Comparison of ENCODE assay signal across 25 mouse cellular contexts in the genomic region with DNA sequence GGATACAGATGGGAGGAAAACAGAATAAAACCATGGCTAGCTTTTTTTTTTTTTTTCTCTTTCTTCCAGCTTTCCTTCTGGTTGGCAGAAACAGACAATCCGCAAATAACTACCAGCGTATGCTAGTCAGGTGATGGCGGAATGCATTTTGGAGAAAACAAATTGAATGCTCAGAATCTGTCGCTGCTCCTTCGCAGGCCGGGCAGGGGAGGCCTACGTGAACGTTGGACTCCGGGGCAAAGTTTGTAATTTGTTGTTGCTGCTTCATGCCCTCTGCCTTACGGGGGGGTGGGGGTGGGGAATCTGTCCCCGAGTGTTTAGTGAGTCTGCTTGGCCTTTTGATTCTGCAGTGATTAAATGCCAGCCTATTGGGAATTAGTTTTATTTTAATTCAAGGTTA.
DNase-seq lines count a peak whose midpoint lies in the region; TF ChIP-seq lines count a peak whose summit lies in the region.
"Had no signal": no experiment of that assay in that cellular context is flagged by ENCODE, and none has a peak within 500 bp of the region (broad histone marks: within the 10 kb centered on the region; RNA-seq: fewer than 3 reads in every experiment).

No protein-coding gene starts in this region.

- DNase-seq in heart, adult 11 months, result peak; percentile 31
- no peak for DNase-seq in heart, adult 9 months (ENCODE audit: low spot score in 2 of 2)
- peak; percentile 74 for DNase-seq in kidney, adult 9 months
- peak; percentile 70 to 71 for DNase-seq in kidney, postnatal 25 days
- no peak for DNase-seq in B cell, adult 2 months
- no peak for DNase-seq in cerebellum, adult 2 months
- no peak for DNase-seq in cerebellum, adult 18-20 months
- DNase-seq: adrenal gland, postnatal 36 days; cerebellum, postnatal 14 days; embryo, embryonic 11 days; gastrocnemius, postnatal 14 days; heart, adult 18-20 months; heart, postnatal 14 days; left cerebral cortex, postnatal 4 days; lung, postnatal 4 days; right cerebral cortex, postnatal 14 days; spleen, adult 18-20 months had no signal

- no peak for TF ChIP-seq CTCF in cortical plate, adult 2 months (IDR thresholded peaks at IDR 0.05; ENCODE audit: extremely low read depth, insufficient read depth, low read length)
- TF ChIP-seq CTCF in cerebellum, adult 2 months (IDR thresholded peaks at IDR 0.05; ENCODE audit: borderline replicate concordance, insufficient read depth, low read depth, low read length), result no peak

- H3K4me1 ChIP-seq in cortical plate, adult 2 months (ENCODE audit: control insufficient read depth, insufficient read depth, low read length), result no peaks in the 10 kb centered on the region
- no peaks in the 10 kb centered on the region for H3K4me1 ChIP-seq in cerebellum, adult 2 months (ENCODE audit: control insufficient read depth, insufficient read depth, low read length)
- H3K4me1 ChIP-seq: embryonic facial prominence, embryonic 13.5 days; heart, embryonic 13.5 days; limb, embryonic 15.5 days; liver, embryonic 15.5 days; lung, embryonic 15.5 days had no signal

- no peak overlapping the region for H3K27ac ChIP-seq in cortical plate, adult 2 months (ENCODE audit: insufficient read depth, low read length)
- no peak overlapping the region for H3K27ac ChIP-seq in cerebellum, adult 2 months (ENCODE audit: insufficient read depth, low read length)
- H3K27ac ChIP-seq: embryonic facial prominence, embryonic 13.5 days; heart, embryonic 13.5 days; limb, embryonic 15.5 days; liver, embryonic 15.5 days; lung, embryonic 15.5 days; midbrain, embryonic 10.5 days had no signal

- WGBS in cerebellum, adult 2 months, result 71% methylated on average over 11 of the region's 11 CpGs

- no peak for TF ChIP-seq POLR2A in cortical plate, adult 2 months (IDR thresholded peaks at IDR 0.05; ENCODE audit: extremely low read depth, insufficient read depth, low read length)
- no peak for TF ChIP-seq POLR2A in cerebellum, adult 2 months (IDR thresholded peaks at IDR 0.05; ENCODE audit: borderline replicate concordance, insufficient read depth, low read length)

- H3K27me3 ChIP-seq in cerebellum, adult 2 months (ENCODE audit: control insufficient read depth, insufficient read depth, low read length), result no peaks in the 10 kb centered on the region; the same call in 1 of the 2 replicates
- H3K27me3 ChIP-seq: embryonic facial prominence, embryonic 13.5 days; heart, embryonic 13.5 days; limb, embryonic 15.5 days; liver, embryonic 15.5 days; lung, embryonic 15.5 days had no signal

- H3K4me3 ChIP-seq in cortical plate, adult 2 months (ENCODE audit: insufficient read depth, low read length), result peak overlapping the region; percentile 22; the same call in 1 of the 2 replicates
- H3K4me3 ChIP-seq in cerebellum, adult 2 months (replicated peaks; ENCODE audit: insufficient read depth, low read depth, low read length), result no peak overlapping the region
- H3K4me3 ChIP-seq: embryonic facial prominence, embryonic 13.5 days; erythroblast, embryonic 14.5 days; heart, embryonic 13.5 days; limb, embryonic 15.5 days; liver, embryonic 15.5 days; lung, embryonic 15.5 days; midbrain, embryonic 10.5 days had no signal

Comparison
In these comparisons a context has a peak if more than half of its experiments do, and no peak if none do; other contexts are left out.
1. DNase-seq: peak in heart, adult 11 months (single experiment), kidney, adult 9 months (single experiment) and kidney, postnatal 25 days (2 of 2); none in heart, adult 9 months (0 of 2), B cell, adult 2 months (0 of 2), cerebellum, adult 2 months (0 of 2) and cerebellum, adult 18-20 months (0 of 2).